Mouse (Mus musculus): ENCODE measurements around the gene Tmem59. TPM values are rescaled to one million over a fixed set of nuclear protein-coding genes. Genes with fewer than 3 reads are reported as not detected.

Tmem59 gene
- total and polyA plus RNA-seq, 2 experiments: 287 to 393 TPM

DNA sequence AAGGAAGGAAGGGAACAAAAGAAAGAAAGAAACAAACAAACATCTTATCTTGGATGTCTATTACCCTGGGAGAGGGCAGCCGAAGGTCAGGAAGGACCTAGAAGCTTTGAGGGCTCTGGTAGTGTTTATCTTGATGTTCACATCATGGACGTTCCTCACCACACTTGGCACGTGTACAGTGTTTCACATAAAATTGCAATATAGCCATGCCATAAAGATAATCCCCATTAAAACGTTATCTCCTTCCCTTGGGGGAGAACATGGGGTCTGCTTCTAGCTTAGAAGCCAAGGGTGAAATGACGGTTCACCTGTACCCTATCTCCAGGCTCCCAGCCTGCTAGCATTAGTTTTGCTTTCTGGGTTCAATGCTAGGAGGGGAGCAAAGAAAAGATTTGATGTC lies 11.5 kb upstream of the Tmem59 start:
- no peak for DNase-seq (ENCODE audit: extremely low read depth, low read depth, low spot score)
- Histone ChIP-seq H3K36me3 (ENCODE audit: control insufficient read depth, insufficient read depth, low read length) (peaks cover 9% of the 10 kb centered on the region; the same call in 1 of the 2 replicates), H3K27ac (replicated peaks; ENCODE audit: insufficient read depth, low read depth, low read length) (no peak overlapping the region), H3K9ac (ENCODE audit: low read depth, low read length) (no peak overlapping the region), H3K4me1 (ENCODE audit: control insufficient read depth, insufficient read depth, low read length) (no peaks in the 10 kb centered on the region; the same call in 1 of the 2 replicates), H3K27me3 (ENCODE audit: control insufficient read depth, insufficient read depth, low read length) (no peaks in the 10 kb centered on the region), H3K79me2 (ENCODE audit: control insufficient read depth, insufficient read depth, low read length) (peaks cover 3% of the 10 kb centered on the region; the same call in 1 of the 2 replicates), H3K4me3 (ENCODE audit: insufficient read depth, low read depth, low read length) (no peak overlapping the region)
- TF ChIP-seq CTCF (IDR thresholded peaks at IDR 0.05; ENCODE audit: low read depth, low read length) (no peak), POLR2A (IDR thresholded peaks at IDR 0.05; ENCODE audit: extremely low read depth, insufficient read depth, low read length) (no peak)
- 76% methylated on average over 5 of the region's 5 CpGs for WGBS

DNA sequence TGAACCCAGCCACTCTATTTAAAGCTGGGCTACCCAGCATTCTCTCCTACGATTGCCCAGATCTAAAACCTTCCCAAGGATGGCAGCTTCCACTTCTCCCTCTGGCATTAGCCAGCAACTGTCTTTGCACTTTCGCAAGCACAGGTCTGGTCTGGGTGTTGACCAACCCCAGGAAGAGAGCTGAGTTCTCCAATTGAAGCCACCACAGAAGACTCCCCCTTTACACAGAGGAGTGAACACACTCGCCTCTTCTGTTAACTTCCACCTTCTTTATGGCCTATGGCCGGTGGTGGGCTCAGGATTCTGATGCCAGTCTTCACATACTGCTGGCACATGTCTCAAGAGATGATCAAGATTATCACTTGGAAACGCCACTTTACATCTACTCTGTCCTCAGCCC lies 10.4 kb upstream of the Tmem59 start:
- Histone ChIP-seq H3K4me1 (ENCODE audit: control insufficient read depth, insufficient read depth, low read length) (no peaks in the 10 kb centered on the region; the same call in 1 of the 2 replicates), H3K79me2 (ENCODE audit: control insufficient read depth, insufficient read depth, low read length) (peaks cover 3% of the 10 kb centered on the region; the same call in 1 of the 2 replicates), H3K4me3 (ENCODE audit: insufficient read depth, low read depth, low read length) (no peak overlapping the region), H3K27ac (replicated peaks; ENCODE audit: insufficient read depth, low read depth, low read length) (no peak overlapping the region), H3K27me3 (ENCODE audit: control insufficient read depth, insufficient read depth, low read length) (no peaks in the 10 kb centered on the region), H3K9ac (ENCODE audit: low read depth, low read length) (no peak overlapping the region), H3K36me3 (ENCODE audit: control insufficient read depth, insufficient read depth, low read length) (peaks cover 12% of the 10 kb centered on the region; the same call in 1 of the 2 replicates)
- DNase-seq (ENCODE audit: extremely low read depth, low read depth, low spot score): no peak
- 79% methylated on average over 5 of the region's 5 CpGs for WGBS
- TF ChIP-seq CTCF (IDR thresholded peaks at IDR 0.05; ENCODE audit: low read depth, low read length): no peak
- no peak for TF ChIP-seq POLR2A (IDR thresholded peaks at IDR 0.05; ENCODE audit: extremely low read depth, insufficient read depth, low read length)

DNA sequence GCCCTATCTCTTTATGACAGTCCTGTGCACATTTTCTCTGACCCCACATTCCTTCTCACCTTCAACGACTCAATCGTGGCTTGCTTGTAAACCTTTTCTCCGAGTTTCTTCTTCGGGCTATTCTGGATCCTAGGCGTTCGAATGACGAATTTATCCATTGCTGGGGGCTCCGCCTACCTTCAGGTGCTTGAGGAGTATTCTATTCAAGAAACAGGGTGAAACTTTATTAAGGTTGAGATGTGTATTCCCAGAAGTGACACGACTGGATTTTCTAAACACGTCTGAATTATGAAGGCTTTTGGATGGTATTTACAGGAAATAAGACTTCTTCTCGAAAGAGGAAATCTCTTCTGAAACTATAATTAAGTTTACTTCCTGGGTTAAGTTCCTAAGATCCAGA lies 693 bp upstream of the Tmem59 start:
- peaks cover 14% of the 10 kb centered on the region; the same call in 1 of the 2 replicates for H3K79me2 ChIP-seq (ENCODE audit: control insufficient read depth, insufficient read depth, low read length)
- TF ChIP-seq POLR2A (IDR thresholded peaks at IDR 0.05; ENCODE audit: extremely low read depth, insufficient read depth, low read length) (no peak), CTCF (IDR thresholded peaks at IDR 0.05; ENCODE audit: low read depth, low read length) (no peak)
- 36% methylated on average over 11 of the region's 11 CpGs for WGBS
- no peaks in the 10 kb centered on the region for H3K27me3 ChIP-seq (ENCODE audit: control insufficient read depth, insufficient read depth, low read length)
- peaks cover 18% of the 10 kb centered on the region for H3K36me3 ChIP-seq (ENCODE audit: control insufficient read depth, insufficient read depth, low read length)
- H3K9ac ChIP-seq (ENCODE audit: low read depth, low read length): peak overlapping the region; percentile 78
- H3K4me1 ChIP-seq (ENCODE audit: control insufficient read depth, insufficient read depth, low read length): peaks cover 9% of the 10 kb centered on the region
- DNase-seq (ENCODE audit: extremely low read depth, low read depth, low spot score): no peak
- H3K27ac ChIP-seq (replicated peaks; ENCODE audit: insufficient read depth, low read depth, low read length): no peak overlapping the region; the same call in 1 of the 2 replicates
- peak overlapping the region; percentile 84 for H3K4me3 ChIP-seq (ENCODE audit: insufficient read depth, low read depth, low read length)

DNA sequence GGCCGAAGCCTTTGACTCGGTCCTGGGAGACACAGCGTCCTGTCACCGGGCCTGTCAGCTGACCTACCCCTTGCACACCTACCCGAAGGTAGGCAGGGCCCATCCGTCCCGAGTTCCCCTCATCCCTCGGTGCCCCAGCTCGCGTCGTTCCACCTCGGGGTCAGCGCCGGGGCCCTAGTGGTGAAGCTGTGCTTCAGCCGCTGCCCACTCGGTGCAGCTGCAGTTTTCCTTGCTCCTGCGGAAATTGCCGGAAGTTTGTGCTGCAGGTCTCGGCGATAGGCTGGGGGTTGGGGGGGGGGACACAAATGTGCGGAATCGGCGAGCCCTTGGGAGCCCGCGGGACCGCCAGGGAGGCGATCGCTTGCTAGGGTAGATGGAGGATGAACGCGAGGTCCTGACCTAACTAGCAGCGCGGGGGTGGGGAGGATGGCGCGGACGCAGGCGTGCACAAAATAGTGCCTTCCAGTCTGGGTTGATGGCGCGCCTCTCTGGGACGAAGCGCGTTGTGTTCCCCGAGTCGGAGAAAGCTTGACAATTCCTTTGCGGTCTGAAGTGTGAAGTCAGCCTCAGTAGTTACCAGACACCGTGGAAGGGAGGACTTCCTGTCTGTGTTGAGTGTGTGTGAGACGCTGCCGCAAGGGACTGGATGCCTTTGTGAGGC lies 761 bp downstream of the Tmem59 start, which contains the start of gene Tceanc2:
Tceanc2 (minus strand) TSS at position 287 of the 661 bp plus-strand sequence.
- Histone ChIP-seq H3K9ac (ENCODE audit: low read depth, low read length) (peak within 1 kb of the TSS; percentile 92), H3K27me3 (ENCODE audit: control insufficient read depth, insufficient read depth, low read length) (no peaks in the 10 kb centered on the region), H3K36me3 (ENCODE audit: control insufficient read depth, insufficient read depth, low read length) (peaks cover 9% of the 10 kb centered on the region), H3K4me3 (ENCODE audit: insufficient read depth, low read depth, low read length) (peak within 1 kb of the TSS; percentile 84), H3K4me1 (ENCODE audit: control insufficient read depth, insufficient read depth, low read length) (peaks cover 14% of the 10 kb centered on the region), H3K79me2 (ENCODE audit: control insufficient read depth, insufficient read depth, low read length) (peaks cover 20% of the 10 kb centered on the region; the same call in 1 of the 2 replicates), H3K27ac (replicated peaks; ENCODE audit: insufficient read depth, low read depth, low read length) (peak within 1 kb of the TSS; percentile 86)
- TF ChIP-seq CTCF (IDR thresholded peaks at IDR 0.05; ENCODE audit: low read depth, low read length) (no peak), POLR2A (IDR thresholded peaks at IDR 0.05; ENCODE audit: extremely low read depth, insufficient read depth, low read length) (no peak)
- peak; percentile 37 for DNase-seq (ENCODE audit: extremely low read depth, low read depth, low spot score)
- WGBS: under 1% methylated on average over 47 of the region's 47 CpGs

DNA sequence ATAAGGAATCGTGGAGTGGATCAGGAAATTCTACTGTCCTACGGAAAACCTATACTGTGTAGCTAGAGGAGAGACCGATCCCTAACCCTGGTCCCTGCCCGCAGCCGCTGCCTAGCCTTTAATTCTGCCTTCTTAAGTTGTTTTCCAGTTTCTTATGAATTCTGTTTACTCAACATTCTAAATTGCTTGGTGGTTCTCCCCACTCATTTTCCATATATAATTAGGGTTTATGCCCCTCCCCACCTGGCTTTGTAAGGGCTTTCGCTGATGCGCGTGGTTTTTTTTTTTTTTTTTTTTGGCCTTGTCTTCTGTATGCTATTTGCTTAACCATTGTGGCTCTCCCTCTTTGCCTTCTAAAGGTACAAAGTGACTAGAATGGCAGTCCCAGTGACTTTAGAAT lies 1.4 kb downstream of the Tmem59 start:
- peaks cover 14% of the 10 kb centered on the region for H3K4me1 ChIP-seq (ENCODE audit: control insufficient read depth, insufficient read depth, low read length)
- WGBS: 0% methylated on average over 8 of the region's 8 CpGs

DNA sequence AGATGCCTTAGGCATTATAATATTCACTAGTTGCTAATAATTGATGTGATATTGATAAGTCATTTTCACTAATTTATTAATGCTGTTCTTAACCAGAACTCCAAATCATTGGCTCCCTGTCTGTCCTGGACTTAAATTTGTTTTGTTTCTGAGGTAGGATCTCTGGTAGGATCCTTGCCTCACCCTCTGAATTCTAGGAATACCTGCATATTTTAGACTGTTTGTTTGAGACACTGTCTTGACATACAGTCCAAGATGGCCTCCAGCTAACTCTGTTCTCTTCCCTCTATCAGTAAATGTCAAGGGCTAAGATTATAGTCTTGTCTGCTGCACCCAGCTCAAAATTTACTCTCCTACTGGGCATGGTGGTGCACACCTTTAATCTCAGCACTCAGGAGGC lies 2.5 kb downstream of the Tmem59 start:
- H3K9ac ChIP-seq (ENCODE audit: low read depth, low read length): no peak overlapping the region
- H3K79me2 ChIP-seq (ENCODE audit: control insufficient read depth, insufficient read depth, low read length): peaks cover 26% of the 10 kb centered on the region; the same call in 1 of the 2 replicates
- H3K36me3 ChIP-seq (ENCODE audit: control insufficient read depth, insufficient read depth, low read length): peaks cover 4% of the 10 kb centered on the region; the same call in 1 of the 2 replicates
- H3K4me1 ChIP-seq (ENCODE audit: control insufficient read depth, insufficient read depth, low read length): peaks cover 14% of the 10 kb centered on the region
- no peak for DNase-seq (ENCODE audit: extremely low read depth, low read depth, low spot score)
- H3K4me3 ChIP-seq (ENCODE audit: insufficient read depth, low read depth, low read length): no peak overlapping the region
- no peak for TF ChIP-seq CTCF (IDR thresholded peaks at IDR 0.05; ENCODE audit: low read depth, low read length)
- no peak for TF ChIP-seq POLR2A (IDR thresholded peaks at IDR 0.05; ENCODE audit: extremely low read depth, insufficient read depth, low read length)
- H3K27me3 ChIP-seq (ENCODE audit: control insufficient read depth, insufficient read depth, low read length): no peaks in the 10 kb centered on the region
- no peak overlapping the region for H3K27ac ChIP-seq (replicated peaks; ENCODE audit: insufficient read depth, low read depth, low read length)

More for the DNA sequence above, 1.4 kb downstream of the Tmem59 start:
- DNase-seq (ENCODE audit: extremely low read depth, low read depth, low spot score): peak; percentile 52
- TF ChIP-seq CTCF (IDR thresholded peaks at IDR 0.05; ENCODE audit: low read depth, low read length) (no peak), POLR2A (IDR thresholded peaks at IDR 0.05; ENCODE audit: extremely low read depth, insufficient read depth, low read length) (no peak)
- H3K36me3 ChIP-seq (ENCODE audit: control insufficient read depth, insufficient read depth, low read length): peaks cover 8% of the 10 kb centered on the region
- H3K79me2 ChIP-seq (ENCODE audit: control insufficient read depth, insufficient read depth, low read length): peaks cover 20% of the 10 kb centered on the region; the same call in 1 of the 2 replicates
- H3K9ac ChIP-seq (ENCODE audit: low read depth, low read length): peak overlapping the region; percentile 92
- peak overlapping the region; percentile 84 for H3K4me3 ChIP-seq (ENCODE audit: insufficient read depth, low read depth, low read length)
- H3K27me3 ChIP-seq (ENCODE audit: control insufficient read depth, insufficient read depth, low read length): no peaks in the 10 kb centered on the region
- no peak overlapping the region for H3K27ac ChIP-seq (replicated peaks; ENCODE audit: insufficient read depth, low read depth, low read length)
